Mouse (Mus musculus) hindbrain, postnatal 0 days (tissue): Measurements from ENCODE around the gene Hist2h3b. TPM values are rescaled to one million over a fixed set of nuclear protein-coding genes. Genes with fewer than 3 reads are reported as not detected.

Source experiments
- ATAC-seq: fragments of 200-750 bp; cut with Nextera tagmentation; 2 replicates; pipeline ENCODE4 v1.8.0; 2017; ENCODE audit warnings: mild to moderate bottlenecking, moderate TSS enrichment, moderate library complexity
- DNase-seq: peaks from one replicate; pipeline ENCODE4 v3.0.0-alpha.2; 2015; ENCODE audit warnings: low spot score
- H3K27ac ChIP-seq: fragments of 300-500 bp; sonication (generic); 2 replicates; pipeline ENCODE4 v1.5.1; 2014; ENCODE audit warnings: mild to moderate bottlenecking
- H3K27me3 ChIP-seq: fragments of 300-500 bp; sonication (generic); 2 replicates; pipeline ENCODE4 v1.6.1; 2014; ENCODE audit warnings: low read length, mixed read lengths; ENCODE audit not compliant: insufficient read depth
- H3K36me3 ChIP-seq: fragments of 300-500 bp; sonication (generic); 2 replicates; pipeline ENCODE4 v1.6.1; 2014; ENCODE audit warnings: low read length, mixed read lengths; ENCODE audit not compliant: insufficient read depth
- H3K4me1 ChIP-seq: fragments of 300-500 bp; sonication (generic); 2 replicates; pipeline ENCODE4 v1.6.1; 2014; ENCODE audit warnings: antibody characterized with exemption, low read length, mixed read lengths; ENCODE audit not compliant: insufficient read depth
- H3K4me2 ChIP-seq: fragments of 300-500 bp; sonication (generic); 2 replicates; pipeline ENCODE4 v1.6.1; 2014; ENCODE audit warnings: low read depth, mild to moderate bottlenecking, low read length, moderate library complexity, mixed read lengths
- H3K4me3 ChIP-seq: fragments of 300-500 bp; sonication (generic); 2 replicates; pipeline ENCODE4 v1.5.1; 2014; ENCODE audit warnings: low read length
- H3K9ac ChIP-seq: fragments of 300-500 bp; sonication (generic); replicated peaks from 2 replicates; pipeline ENCODE4 v1.6.1; 2014; ENCODE audit warnings: mild to moderate bottlenecking, low read length, moderate library complexity, mixed read lengths
- H3K9me3 ChIP-seq: fragments of 300-500 bp; sonication (generic); 2 replicates; pipeline ENCODE4 v1.6.1; 2016; ENCODE audit warnings: low read length, mixed read lengths
- CTCF ChIP-seq: IDR thresholded peaks from 2 replicates; pipeline ENCODE4 v1.5.1; 2016; ENCODE audit warnings: antibody characterized with exemption, control low read depth, low read depth
- WGBS: fragments of 180-500 bp; shearing (Covaris S2); extraction: QIAGEN DNeasy Blood & Tissue Kit; methylation state at CpG from one replicate; pipeline ENCODE4 v1.1.7; 2014; 5-methylcytosine and 5-hydroxymethylcytosine counted together
- polyA plus RNA-seq: library from polyadenylated mRNA; unstranded; fragments of >200 nt; fragmentation: Nextera tagmentation; extraction: Ambion mirVana; gene quantifications from 2 replicates; pipeline ENCODE4 v1.2.1, GENCODE M21; 2015
- total RNA-seq: library from RNA; depleted of rRNA; stranded (reverse); fragments of >200 nt; gene quantifications from 2 replicates; pipeline ENCODE4 v1.2.3, GENCODE M21; 2014

Hist2h3b gene
- total and polyA plus RNA-seq, 2 experiments from 2014 or later: 15.7 to 1,585 TPM

- no peak for TF ChIP-seq CTCF
- no peaks in the 10 kb centered on the region for H3K9me3 ChIP-seq
- peak overlapping the region; percentile 28; the same call in 1 of the 2 replicates for H3K4me3 ChIP-seq
- no peaks in the 10 kb centered on the region for H3K36me3 ChIP-seq
- no peaks in the 10 kb centered on the region for H3K4me1 ChIP-seq
- H3K4me2 ChIP-seq: peak overlapping the region; percentile 51
- H3K27ac ChIP-seq: no peak overlapping the region
- no peak overlapping the region for H3K9ac ChIP-seq
- 51% methylated on average over 6 of the region's 6 CpGs for WGBS
- ATAC-seq: no peak
- H3K27me3 ChIP-seq: no peaks in the 10 kb centered on the region
- no peak for DNase-seq
Observed at GRCm38 (mm10) chr3:96248141-96249033, 20.1 kb upstream of the Hist2h3b start.

GRCm38 (mm10) chr3:96249034-96249345 lies 19.5 kb upstream of the Hist2h3b start:
- no peaks in the 10 kb centered on the region for H3K9me3 ChIP-seq
- no peaks in the 10 kb centered on the region for H3K36me3 ChIP-seq
- H3K27me3 ChIP-seq: no peaks in the 10 kb centered on the region
- ATAC-seq (no peak), DNase-seq (no peak)
- H3K27ac ChIP-seq: no peak overlapping the region
- no peak overlapping the region for H3K9ac ChIP-seq
- 54% methylated on average over 4 of the region's 4 CpGs for WGBS
- TF ChIP-seq CTCF: no peak
- no peak overlapping the region for H3K4me3 ChIP-seq
- peak overlapping the region; percentile 51; the same call in 1 of the 2 replicates for H3K4me2 ChIP-seq
- H3K4me1 ChIP-seq: no peaks in the 10 kb centered on the region

- Histone ChIP-seq H3K4me2 (no peak overlapping the region), H3K36me3 (no peaks in the 10 kb centered on the region), H3K27me3 (no peaks in the 10 kb centered on the region), H3K27ac (no peak overlapping the region), H3K9me3 (no peaks in the 10 kb centered on the region), H3K9ac (no peak overlapping the region), H3K4me3 (no peak overlapping the region), H3K4me1 (no peaks in the 10 kb centered on the region)
- WGBS: 83% methylated on average over 3 of the region's 3 CpGs
- TF ChIP-seq CTCF: no peak
- ATAC-seq (no peak), DNase-seq (no peak)
Observed at GRCm38 (mm10) chr3:96250890-96251289, 17.6 kb upstream of the Hist2h3b start.

- no peak for ATAC-seq
- TF ChIP-seq CTCF: no peak
Observed at GRCm38 (mm10) chr3:96251787-96252186, 16.7 kb upstream of the Hist2h3b start.

GRCm38 (mm10) chr3:96254683-96255355 lies 13.6 kb upstream of the Hist2h3b start:
- 43% methylated on average over 10 of the region's 10 CpGs for WGBS

More at GRCm38 (mm10) chr3:96251787-96252186, 16.7 kb upstream of the Hist2h3b start:
- H3K27me3 ChIP-seq: no peaks in the 10 kb centered on the region
- H3K36me3 ChIP-seq: no peaks in the 10 kb centered on the region
- no peaks in the 10 kb centered on the region for H3K9me3 ChIP-seq
- H3K4me3 ChIP-seq: no peak overlapping the region
- no peaks in the 10 kb centered on the region for H3K4me1 ChIP-seq
- no peak for DNase-seq
- H3K4me2 ChIP-seq: no peak overlapping the region
- H3K27ac ChIP-seq: no peak overlapping the region
- WGBS: 96% methylated on average over 3 of the region's 3 CpGs
- H3K9ac ChIP-seq: no peak overlapping the region

GRCm38 (mm10) chr3:96255926-96256593 lies 12.4 kb upstream of the Hist2h3b start:
- Histone ChIP-seq H3K4me3 (no peak overlapping the region), H3K9ac (no peak overlapping the region), H3K27ac (no peak overlapping the region), H3K4me2 (no peak overlapping the region), H3K4me1 (no peaks in the 10 kb centered on the region), H3K9me3 (no peaks in the 10 kb centered on the region), H3K36me3 (no peaks in the 10 kb centered on the region), H3K27me3 (no peaks in the 10 kb centered on the region)
- TF ChIP-seq CTCF: no peak
- WGBS: 82% methylated on average over 5 of the region's 5 CpGs
- ATAC-seq (no peak), DNase-seq (no peak)

More at GRCm38 (mm10) chr3:96254683-96255355, 13.6 kb upstream of the Hist2h3b start:
- ATAC-seq (peak; percentile 70), DNase-seq (peak; percentile 64)
- no peak overlapping the region for H3K9ac ChIP-seq
- H3K4me3 ChIP-seq: no peak overlapping the region
- H3K27ac ChIP-seq: no peak overlapping the region
- H3K36me3 ChIP-seq: no peaks in the 10 kb centered on the region
- TF ChIP-seq CTCF: no peak
- H3K9me3 ChIP-seq: no peaks in the 10 kb centered on the region
- no peaks in the 10 kb centered on the region for H3K27me3 ChIP-seq
- no peaks in the 10 kb centered on the region for H3K4me1 ChIP-seq
- no peak overlapping the region for H3K4me2 ChIP-seq
